21 mouse cellular contexts compared by ENCODE assay signal in genomic region chr12:41185509-41185908, GRCm38 (mm10).
"Had no signal": no experiment of that assay in that cellular context is flagged by ENCODE, and none has a peak within 500 bp of the region (broad histone marks: within the 10 kb centered on the region; RNA-seq: fewer than 3 reads in every experiment).

No protein-coding gene starts in this region.

- ATAC-seq: forebrain, embryonic 13.5 days; forebrain, embryonic 14.5 days; forebrain, embryonic 15.5 days; forebrain, embryonic 16.5 days; forebrain, postnatal 0 days had no signal

- DNase-seq: cerebellum, adult 2 months; cerebellum, adult 8-10 months; cerebellum, adult 9-10 months; cerebellum, adult 9-11 months; cerebellum, postnatal 10 days; cerebellum, postnatal 14 days; cerebellum, postnatal 25 days; cerebellum, postnatal 36 days; embryo, embryonic 11 days; forebrain, postnatal 0 days; gastrocnemius, adult 2 months; gastrocnemius, postnatal 10 days; gastrocnemius, postnatal 25 days; gastrocnemius, postnatal 36 days; heart, adult 11 months; heart, adult 18-20 months; heart, adult 2 months had no signal
